Mouse (Mus musculus) kidney, adult 11 months (tissue): Measurements from ENCODE around the gene Mtr.

Experiments
- DNase-seq: peaks from one replicate; pipeline ENCODE4 v3.0.0; 2022

Gene Mtr

DNA sequence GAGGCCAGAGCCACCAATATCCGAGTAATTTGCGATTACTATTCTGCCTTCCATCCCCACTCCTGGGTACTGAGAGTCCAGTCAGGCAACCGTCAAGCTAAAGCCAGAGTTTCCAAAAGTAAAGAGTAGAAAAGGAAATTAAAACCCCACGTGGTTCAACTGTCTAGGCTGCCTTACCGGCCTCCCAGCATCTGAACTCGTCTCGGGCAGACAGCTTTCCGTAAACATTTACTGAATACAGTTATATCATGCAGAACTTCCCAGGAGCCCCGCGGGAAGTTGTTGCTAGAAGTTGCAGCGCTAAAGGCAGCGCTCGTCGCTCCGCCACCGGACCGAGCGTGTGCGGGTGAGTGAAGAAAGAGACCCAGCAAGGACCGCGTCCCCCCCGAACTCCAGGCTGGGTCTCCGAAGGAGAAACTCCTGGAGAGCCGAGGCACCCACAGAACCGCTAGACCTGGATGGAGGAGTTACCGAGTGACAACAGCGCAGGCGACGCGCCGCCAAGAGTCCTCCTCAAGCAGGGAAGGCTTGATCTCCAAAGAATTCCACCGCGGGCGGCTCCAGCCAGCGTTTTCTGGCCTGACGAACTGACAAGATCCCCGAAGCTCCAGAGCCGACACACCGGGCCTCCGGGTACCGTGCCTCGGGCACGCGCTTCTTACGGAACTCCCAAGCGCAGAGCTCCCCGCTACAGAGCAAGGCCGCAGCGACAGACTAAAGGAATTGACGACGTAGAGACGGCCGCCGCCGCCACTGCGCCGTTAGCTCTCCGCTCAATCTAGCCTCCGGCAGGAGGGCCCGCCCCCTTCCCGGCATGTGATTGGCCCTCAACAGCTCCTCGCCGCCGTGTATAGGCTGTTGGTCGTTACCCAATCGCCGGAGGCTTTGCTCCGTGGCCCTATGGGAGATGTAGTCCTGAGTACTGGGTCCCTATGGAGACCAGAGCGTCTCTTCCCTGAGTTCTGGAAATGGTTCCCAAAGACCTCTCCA is at the start of gene Mtr:
Gene Mtr, minus strand, starts transcription at position 723 of the 990 bp plus-strand sequence.
- peak; percentile 95 for DNase-seq

DNA sequence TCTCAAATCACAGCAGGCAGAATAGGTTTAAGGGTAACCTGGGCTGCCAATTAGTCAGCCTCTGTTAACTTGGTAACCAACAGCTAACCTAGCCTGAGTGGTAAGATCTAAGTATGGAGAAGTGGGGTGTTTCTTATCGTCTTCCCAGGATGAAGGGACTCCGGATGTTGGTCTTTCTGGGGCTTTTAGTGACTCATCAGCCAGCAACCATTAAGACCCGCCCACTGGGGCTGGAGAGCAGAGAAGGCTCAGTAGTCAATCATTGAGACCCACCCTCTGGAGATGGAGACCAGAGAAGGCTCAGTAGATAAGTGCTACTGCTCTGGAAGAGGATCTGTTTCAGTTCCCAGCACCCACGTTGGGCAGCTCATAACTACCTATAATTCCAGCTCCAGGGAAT is 49.4 kb upstream of the Mtr start:
- DNase-seq: no peak

DNA sequence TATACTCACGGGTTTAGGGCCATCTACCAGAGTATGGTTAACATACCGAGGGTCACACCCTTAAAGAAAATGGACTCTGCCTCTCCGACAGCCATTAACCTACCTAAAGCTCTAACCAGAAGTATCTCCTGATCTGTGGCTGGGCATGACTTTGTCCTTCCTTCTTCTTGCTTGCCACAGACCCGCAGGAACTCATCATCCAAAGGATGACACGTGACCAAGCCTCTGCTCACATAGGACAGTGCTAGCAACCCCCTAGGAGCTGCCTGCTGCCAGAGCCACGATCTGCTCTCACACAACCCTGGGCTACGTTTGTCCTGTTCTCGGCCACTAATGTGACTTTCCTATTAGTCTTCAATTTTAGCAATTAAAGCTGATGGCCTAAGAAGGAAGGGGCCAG is 47.6 kb upstream of the Mtr start:
- DNase-seq: no peak

DNA sequence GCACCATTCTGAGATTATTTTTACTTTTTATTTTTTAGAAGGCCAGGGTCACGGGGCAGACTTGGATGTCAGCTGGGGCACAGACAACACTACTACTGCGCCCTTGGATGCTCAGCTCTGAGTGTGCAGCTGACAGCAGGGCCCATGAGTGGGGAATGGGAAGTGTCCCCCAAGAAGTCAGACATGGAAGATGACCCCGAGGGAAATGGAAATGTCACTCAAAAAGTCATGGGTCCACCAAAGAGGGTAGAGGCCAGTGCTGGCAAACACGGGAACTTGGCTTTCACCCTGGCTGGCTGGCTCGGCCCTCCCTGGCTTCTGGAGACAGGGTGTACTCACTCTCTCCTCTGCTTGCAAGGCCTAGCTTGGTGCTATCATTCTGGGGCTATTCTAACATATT is 47.1 kb upstream of the Mtr start:
- no peak for DNase-seq

DNA sequence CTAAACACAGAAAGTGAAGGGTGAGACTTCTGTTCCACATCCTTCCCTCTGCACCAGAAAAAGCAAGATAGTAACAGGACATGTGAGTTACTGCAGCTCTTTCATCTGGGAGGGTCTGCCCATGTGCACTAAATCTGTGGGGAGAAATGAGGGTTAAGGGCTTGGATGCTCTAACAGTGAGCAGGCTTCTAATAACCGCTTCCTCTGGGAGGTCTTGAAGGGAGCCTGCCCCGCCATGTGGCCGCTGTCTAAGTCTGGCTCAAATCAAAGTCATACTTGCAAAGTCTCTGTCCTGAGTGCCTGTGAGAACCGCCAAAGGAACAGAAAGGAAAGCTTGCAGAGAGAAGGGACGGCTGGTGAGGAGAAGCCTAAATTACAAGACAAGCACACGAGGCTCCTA is 39.9 kb upstream of the Mtr start:
- DNase-seq: no peak

DNA sequence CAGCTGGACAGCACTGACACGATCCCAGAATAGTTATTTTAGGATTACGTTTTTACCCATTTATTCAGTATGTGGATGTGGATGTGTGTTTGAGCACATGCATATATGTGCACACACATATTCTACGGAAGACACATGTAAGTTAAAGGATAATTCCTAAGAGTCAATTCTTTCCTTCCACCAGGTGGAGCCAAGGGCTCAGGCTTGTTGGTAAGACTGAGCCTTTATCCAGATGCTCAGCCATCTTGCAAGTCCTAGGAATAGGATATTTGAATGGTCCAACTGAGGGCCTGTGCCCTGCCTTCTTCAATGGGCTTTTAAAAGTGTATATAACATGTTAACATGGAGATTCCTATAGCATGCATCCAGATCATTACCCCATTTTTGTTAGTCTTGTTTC is 38.8 kb upstream of the Mtr start:
- DNase-seq: no peak

DNA sequence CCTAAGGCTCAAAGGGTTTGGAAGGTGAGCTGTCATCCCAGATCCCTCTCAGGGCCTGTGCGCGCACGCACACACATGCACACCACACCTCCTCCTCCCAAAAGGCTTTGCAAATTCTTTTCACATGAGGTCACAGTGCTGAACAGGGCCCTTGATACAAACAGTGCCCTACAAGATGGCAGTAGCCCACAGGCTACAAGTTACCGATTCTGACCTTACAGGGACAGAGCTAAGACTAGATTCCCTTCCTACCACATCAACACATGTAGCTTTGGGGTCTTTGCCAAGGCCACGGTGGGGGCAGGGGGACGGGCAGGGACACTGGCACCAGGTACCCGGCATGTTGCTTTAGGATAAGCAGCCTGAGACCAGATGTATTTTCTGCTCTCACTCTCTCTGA is 35.9 kb upstream of the Mtr start:
- no peak for DNase-seq

DNA sequence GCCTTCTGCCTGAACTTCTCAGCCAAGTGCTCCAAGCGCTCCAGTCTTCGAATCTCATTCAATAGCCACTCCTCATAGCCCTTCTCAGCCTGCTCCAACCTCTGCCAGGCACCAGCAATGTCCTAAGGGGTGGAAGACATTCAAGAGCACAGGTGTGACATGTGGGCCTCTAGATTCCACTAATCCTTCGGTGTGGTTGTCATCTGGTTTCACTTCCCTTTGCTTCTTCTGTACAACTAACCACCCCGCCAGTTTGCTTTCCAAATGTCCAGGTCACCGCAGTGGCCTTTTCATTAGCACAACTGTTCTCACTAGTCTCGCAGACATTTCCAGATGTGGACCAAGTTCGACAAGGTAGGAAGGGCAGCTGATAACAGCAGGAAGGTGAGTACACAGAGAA is 32.8 kb upstream of the Mtr start:
- DNase-seq: no peak

DNA sequence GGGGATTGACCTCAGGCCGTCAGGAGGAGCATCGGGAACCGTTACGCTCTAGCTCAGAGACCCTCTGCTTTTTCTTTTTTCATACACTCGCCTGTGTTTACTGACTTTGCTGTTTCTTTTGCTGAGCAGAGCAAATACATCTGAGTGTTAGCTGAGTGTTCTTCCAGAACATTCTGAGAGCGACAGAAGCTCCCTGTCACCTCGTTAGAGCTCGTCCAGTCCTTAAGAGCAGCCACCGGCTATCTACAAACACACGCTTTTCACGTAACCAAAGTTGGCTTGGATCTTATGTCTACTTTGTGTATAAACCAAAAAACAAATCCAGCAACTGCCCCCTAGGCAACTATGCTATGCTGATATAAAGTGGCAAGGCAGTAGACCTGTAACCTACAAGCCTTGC is 26.6 kb upstream of the Mtr start:
- DNase-seq: no peak

DNA sequence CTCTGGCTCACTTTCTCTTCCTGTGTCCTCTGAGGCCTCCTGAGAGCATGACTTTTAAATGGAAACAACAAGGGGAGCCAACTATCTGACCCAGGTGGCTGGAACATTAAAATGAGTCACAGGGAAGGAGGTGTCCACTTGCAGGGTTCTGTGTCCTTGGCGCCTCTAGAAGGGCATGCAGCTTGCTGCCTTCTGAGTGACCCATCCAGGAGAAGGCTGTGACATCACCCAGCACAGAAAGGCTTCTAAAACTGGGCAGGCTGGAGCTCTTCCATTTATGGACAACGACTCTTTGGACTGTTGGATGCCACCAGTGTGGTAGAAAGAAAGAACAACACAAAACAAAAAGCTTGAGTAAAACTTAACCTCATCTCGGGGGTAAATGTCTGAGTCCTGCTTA is 25.9 kb upstream of the Mtr start:
- DNase-seq: peak; percentile 57

DNA sequence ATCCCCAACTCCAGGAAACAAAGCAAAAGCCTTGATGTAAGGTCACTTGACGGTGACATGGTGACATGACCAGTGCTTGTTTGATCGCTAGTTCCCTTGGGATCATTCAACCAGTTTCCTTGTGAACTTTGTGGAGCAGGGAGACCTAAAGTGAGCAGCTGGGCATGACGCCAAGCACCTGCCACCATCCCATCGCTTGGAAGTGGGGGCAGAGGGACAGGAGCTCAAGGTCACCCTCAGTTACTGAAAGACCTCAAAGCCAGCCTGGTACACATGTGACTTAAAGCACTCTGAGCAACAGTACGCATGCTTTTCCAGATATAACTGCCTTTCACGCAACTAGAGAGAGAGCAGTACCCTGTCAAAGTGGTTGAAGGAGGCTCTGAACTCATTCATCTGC is 16.8 kb upstream of the Mtr start:
- no peak for DNase-seq

DNA sequence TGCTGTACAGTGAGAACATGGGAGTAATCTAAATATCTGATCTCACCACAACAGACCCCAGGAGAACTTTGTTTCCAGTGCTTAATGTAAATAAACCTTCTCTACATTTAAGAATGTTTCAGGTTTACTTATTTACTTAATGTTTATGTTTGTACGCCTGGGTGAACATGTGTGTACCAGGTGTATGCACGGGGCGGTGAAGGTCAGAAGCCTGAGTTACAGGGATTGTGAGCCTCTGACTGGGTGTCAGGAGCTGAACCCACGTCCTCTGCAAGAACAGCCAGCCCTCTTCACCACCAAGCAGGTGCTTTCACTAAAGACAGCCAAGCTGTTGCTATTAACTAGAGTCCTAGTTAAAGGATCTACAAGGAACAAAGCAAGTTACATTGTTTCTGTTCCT is 16.3 kb upstream of the Mtr start:
- no peak for DNase-seq

DNA sequence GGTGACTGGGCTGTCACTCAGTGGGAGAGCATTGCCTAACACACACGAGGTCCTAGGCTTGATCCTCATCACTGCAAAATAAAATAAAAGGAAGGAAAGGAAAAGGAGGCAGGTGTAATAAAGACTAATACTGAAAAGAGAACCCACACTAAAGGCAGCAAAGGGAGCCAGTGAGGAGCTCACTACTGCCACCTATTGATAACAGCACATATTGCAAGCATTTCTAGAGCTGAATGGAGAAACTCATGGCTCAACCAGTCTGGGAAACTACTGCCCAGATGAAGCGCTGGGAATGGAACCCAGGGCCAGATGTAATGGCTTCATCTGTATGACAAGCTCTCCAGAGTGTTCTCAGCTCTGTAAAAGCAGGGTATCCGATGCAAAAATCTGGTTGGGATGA is 15.0 kb upstream of the Mtr start:
- DNase-seq: no peak

DNA sequence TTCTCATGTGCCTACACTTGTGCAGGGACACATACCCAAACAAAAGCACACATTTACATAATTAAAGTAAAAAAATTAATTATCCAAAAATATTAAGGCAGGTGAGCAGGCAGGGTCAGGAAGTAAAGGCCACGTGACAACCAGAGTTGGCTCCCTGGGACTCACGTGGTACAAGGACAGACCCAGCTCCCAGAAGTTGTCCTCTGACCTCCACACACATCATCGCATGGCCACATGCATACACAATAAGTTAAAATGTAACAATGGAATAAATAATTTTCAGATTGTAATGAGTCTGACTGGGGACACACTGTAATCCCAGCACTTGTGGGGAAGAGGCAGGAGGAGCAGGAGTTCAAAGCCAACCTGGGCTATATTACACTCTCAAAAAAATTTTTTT is 10.1 kb upstream of the Mtr start:
- DNase-seq: no peak

DNA sequence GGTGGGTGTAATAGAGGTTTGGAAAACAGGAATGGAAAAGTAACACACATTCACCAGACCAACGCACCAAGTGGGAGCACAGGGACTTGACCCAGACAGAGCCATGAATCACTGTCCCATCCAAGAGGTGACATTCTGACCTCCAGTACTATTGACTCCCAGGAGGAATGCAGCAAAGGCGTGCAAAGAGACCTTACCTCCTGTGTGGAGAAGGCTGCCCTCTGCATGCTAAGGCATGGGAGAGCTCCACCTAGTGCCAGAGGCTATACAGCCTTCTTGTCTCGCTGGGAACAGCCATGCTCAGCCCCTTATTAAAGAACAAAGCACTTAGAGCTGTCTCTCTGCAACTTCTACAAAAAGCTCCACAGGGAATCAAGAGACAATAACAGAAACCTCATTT is 9.2 kb upstream of the Mtr start:
- no peak for DNase-seq

DNA sequence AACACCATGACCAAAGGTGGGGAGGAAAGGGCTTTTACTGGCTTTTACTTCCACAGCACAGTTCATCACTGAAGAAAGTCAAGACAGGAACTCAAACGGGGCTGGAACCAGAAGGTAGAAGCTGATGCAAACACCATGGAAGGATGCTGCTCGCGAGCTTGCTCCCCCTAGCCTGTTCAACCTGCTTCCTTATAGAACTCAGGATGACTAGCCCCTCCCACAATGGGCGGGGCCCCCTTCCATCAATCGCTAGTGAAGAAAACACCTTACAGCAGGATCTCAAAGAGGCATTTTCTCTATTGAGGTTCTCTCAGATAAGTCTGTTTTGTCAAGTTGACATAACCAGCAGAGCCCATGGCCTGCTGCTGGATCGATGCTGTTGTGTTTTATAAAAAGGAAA is 6.1 kb upstream of the Mtr start:
- DNase-seq: no peak

DNA sequence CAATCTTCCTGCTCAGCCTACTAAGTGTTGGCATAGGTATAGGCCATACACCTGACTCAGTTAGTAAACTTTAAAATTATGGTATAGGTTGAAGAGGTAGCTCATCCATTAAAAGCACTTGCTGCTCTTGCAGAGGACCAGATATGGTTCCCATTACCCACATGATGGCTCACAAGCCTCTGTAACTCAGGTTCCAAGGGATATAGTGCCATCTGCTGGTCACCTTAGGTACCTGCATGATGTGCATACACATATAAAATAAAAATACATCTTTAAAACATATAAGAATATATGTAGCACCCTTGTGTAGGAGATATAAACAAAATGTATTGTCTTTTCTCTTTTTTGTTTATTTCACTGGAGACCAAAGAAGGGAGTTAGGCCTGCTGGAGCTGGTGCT is 3.6 kb upstream of the Mtr start:
- DNase-seq: no peak

DNA sequence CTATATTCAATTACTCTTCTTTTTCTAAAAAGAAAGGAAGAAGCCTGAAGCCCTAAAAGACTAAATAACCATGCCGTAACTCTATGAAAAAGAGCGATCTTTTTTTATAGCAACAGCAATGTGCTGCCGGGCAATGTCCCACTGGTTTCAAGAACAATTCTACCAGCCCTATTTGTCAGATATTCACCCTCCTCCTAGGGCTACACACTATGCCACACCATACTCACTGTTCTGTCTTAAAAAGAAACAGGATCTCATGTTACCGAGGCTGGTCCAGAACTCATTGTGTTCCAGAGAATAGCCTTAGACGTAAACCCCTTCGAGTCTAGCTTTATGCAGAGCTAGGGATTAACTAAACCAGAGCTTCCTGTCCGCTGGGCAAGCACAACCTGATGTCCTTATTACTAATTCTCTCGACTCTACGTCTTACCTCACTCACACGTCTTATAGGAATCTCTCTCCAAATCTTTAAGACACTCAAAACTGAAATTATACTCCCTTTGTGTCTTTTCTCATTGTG is 982 bp downstream of the Mtr start:
- no peak for DNase-seq

DNA sequence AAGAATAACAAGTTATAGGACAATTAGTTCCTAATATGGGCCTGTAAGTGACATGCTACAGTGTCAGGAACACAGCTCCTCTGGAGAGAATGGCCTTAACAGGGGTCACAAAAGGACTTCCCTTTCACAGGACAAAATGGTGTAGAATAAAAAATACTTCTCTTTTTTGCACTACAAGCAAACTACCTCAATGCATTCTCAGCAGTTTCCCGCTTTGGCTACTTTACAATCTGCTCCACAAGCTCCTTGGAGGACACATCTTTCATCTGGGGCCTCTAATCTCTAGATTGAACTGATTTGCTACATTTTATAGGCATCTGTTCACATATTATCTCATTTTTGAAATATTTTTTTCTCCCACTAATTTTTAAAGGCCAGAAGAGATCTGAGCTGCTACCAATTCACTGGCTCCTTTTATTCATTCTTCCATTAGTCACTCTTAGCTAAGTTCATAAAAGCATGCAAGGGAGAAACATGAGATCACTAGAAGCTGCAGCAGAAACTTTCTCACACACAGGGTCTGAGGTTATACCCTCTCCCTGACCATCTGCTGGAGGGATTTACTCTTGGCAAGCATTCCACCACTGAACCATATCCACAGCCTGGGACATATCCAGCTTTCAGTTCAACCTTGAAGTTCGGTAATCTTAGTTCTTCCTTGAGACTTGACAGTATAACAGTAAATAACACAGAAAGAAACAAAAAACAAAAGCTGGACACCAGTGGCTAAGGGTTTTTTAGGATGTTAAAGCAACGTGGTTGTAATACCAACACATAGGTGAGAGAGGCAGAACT is 1.8 kb downstream of the Mtr start:
- no peak for DNase-seq

DNA sequence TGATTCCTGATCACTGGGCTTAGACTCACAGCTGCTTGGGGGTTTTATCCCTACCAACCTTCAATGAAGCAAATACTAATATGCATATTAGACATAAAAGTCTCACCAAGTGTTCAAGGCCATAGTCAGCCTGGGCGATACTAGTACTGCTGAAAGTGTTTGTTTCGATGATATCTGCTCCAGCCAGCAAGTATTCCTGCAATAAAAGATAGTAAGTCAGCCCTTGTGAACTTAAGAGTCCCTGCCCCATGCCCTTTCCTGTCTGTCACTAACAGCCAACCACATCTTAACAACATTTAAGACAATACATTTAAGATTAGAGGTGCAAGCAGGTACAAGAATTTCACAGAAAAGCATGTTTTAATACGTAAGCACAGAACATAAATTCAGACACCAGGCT is 7.4 kb downstream of the Mtr start:
- DNase-seq: no peak

DNA sequence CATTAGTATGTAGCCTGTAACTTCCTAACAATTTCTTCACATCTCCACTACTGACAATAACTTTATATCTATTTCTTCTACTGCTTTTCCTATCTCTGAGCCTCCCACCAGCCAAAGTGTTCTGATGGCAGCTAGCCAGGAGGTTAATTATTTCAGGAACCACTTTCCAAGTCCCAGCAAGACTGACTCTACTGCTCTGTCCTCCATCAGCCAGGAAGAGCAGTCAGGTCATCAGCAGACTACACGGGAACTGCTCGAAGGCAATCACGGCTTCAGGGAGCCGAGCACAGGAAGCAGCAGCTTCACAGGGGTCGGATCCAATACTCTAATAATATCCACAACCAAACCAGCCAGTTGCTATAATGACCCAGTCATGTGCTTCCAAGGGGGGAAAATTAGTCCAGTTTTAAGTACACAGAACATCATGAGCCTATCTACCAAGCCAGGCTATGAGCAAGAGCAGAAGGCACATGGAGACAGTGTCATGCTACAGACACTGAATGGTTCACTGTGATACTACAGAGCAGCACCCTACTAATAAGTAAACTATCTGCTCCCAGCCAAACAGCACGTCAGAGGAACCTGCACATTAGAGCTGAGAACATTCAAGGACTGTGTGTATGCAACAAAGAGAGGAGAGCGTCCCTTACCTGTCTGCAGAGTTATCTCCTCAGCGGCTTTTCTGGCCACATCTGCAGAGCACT is 8.6 kb downstream of the Mtr start:
- DNase-seq: no peak

DNA sequence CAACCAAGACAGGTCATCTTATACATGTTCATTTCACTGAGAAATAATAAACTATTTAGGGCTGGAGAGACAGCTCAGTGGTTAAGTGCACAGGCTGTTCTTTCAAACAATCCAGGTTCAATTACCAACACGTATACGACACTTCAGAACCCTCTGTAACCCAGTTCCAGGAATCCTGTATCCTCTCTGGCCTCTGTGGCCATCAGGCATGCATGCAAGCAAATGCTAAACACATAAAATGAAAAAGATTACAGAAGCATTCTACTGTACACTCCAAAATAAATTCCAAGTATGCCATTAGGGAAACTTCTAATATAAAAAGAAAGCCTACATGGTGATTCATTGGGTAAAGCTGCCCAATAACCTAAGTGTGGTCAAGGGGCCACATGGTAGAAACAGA is 12.0 kb downstream of the Mtr start:
- no peak for DNase-seq

DNA sequence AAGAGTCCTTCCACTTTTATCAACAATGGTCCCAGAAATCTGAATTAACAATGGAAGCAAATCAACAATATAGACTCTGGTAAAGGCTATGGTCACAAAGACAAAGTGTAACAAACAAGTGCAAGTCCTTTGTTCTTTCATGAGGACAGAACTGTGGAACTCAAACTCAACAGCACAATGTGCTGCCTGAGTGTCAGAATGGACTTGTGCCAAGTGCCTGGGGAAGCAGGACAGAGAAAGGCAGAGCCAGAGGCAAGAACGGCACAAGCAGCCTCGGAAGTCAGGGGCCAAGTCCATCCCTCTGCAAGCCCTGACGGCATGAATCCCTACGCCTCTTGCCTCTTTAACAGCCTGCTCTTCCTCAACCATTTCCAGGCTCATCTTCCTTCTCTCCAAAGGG is 13.9 kb downstream of the Mtr start:
- no peak for DNase-seq
